Mouse (Mus musculus) small intestine, adult 2 months (tissue): ENCODE data around the gene Fndc3a.

Experiments
- CTCF ChIP-seq: fragments of 200-500 bp; IDR thresholded peaks from 2 replicates; pipeline ENCODE4 v1.5.1; 2012; ENCODE audit warnings: low read depth, mild to moderate bottlenecking, control low read depth, inconsistent platforms, low read length, moderate library complexity, mixed read lengths; ENCODE audit not compliant: insufficient replicate concordance, insufficient read length; ENCODE audit errors: extremely low read depth
- POLR2A ChIP-seq: fragments of 200-500 bp; IDR thresholded peaks from 2 replicates; pipeline ENCODE4 v1.6.1; 2012; ENCODE audit warnings: low read depth, mild to moderate bottlenecking, control low read depth, inconsistent platforms, low read length, moderate library complexity

- TF ChIP-seq CTCF (no peak), POLR2A (no peak)
Measured at GRCm38 (mm10) chr14:72700056-72700455, 9.7 kb downstream of the Fndc3a start.
